Mouse (Mus musculus) bone marrow, adult 2 months (tissue): Measurements from ENCODE around the gene Odf3.

Source experiments
- CTCF ChIP-seq: fragments of 200-500 bp; IDR thresholded peaks from 2 replicates; pipeline ENCODE4 v1.5.1; 2011; ENCODE audit warnings: low read length, control low read depth; ENCODE audit not compliant: control insufficient read depth, insufficient read depth
- POLR2A ChIP-seq: fragments of 200-500 bp; IDR thresholded peaks from 2 replicates; pipeline ENCODE4 v1.6.1; 2011; ENCODE audit warnings: low read depth, mild to moderate bottlenecking, control low read depth, low read length, borderline replicate concordance; ENCODE audit not compliant: control insufficient read depth

DNA sequence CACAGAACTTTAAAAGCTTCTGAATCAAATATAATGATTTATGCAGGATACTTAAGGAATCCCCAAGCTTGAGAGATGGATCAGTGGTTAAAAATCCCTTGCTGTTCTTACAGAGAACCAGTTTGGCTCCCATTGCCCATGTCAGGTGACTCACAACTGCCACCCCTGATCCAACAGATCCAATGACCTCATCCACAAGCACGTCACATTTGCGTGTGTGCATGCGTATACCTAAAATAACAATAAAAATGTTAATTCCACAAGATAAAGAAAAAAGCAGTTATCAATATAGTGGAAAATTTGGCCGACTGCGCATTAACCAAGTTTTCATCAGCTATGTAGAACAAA, 26.3 kb upstream of the Odf3 start:
- TF ChIP-seq CTCF (no peak), POLR2A (no peak)
